Mouse (Mus musculus): Measurements from ENCODE around the gene Mrpl52.

The Mrpl52 gene

GRCm38 (mm10) chr14:54463108-54463958, 36.6 kb downstream of the Mrpl52 start:
- in situ Hi-C loops (cut with MboI; ENCODE audit: low sequenced_read_pairs) = no loop called here

DNA sequence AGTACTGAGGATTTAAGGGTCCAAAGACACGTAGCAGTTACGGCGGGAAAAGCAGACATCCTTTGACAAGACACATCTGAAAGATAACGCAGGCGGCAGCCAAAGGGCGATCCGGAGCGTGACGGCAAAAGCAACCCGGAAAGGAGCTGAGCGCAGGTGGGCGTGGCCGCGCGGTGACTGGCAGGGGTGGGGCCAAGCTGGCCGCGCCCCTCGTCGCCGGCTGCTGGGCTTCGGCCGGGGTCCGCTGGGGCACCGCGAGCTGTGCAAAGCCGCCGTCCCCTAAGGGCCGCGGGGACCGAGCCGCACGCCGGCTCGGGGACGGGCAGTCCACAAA, 37.2 kb downstream of the Mrpl52 start, which contains the start of gene Lrp10:
TSS of gene Lrp10 (plus strand) at position 179 of the 334 bp plus-strand sequence.
- in situ Hi-C loops (cut with MboI; ENCODE audit: low sequenced_read_pairs) = no loop called here

DNA sequence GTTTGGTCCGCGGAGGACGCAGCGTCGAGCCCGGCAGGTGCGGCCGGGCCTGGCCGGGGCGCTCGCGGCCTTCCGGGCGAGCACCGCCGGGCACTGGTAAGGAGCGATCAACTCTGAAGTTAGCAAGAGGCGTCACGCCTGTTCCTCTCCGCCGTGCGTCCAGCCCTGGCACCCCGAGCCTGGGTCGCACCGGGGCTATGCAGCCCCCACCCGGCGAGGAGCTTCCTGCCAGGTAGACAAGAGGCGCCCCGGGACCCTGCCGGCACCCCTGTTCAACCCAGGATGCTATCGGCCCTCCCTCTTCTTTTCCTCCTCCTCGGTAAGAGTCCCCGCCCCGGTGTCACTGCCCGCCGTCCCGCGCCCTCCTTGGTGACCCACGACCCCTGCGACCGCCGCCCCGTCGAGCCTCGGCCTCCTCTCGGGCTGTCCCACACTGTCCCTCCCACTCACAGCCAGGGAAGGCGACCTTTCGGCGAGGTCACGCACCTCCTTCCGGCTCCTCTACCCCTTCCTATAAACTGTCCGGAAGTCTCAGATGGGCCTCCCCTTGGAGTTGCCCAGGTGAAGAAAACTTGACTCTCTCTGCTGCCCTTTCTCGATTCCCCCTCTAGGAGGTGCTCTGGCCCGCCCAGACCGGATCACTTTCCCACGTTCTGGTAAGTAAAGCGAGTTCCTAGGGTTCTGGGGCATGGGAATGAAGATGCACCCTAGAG, 37.7 kb downstream of the Mrpl52 start:
- in situ Hi-C loops (cut with MboI; ENCODE audit: low sequenced_read_pairs) = no loop called here

- in situ Hi-C loops (cut with MboI; ENCODE audit: low sequenced_read_pairs) = no loop called here
Observed at GRCm38 (mm10) chr14:54471467-54471866, 44.8 kb downstream of the Mrpl52 start.

GRCm38 (mm10) chr14:54472671-54473070, 46.0 kb downstream of the Mrpl52 start:
- in situ Hi-C loops (cut with MboI; ENCODE audit: low sequenced_read_pairs) = no loop called here

DNA sequence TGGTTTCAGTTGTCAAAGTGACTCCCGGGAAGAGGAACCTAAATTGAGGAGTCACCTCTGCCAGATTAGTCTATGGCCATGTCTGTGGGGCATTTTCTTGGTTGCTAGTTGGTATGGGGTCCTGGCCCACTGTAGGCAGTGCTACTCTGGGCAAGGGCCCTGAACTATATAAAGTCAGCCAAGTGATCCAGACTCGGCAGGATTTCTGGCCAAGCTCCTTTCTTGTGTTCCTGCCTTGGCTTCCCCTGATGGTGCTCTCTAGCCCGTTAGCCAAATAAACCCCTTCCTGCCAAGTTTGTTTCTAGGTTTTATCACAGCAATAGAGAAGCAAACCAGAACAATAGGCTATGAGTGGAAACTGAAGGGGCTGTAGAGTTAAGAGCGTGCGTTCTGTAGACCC, 48.0 kb downstream of the Mrpl52 start:
- in situ Hi-C loops (cut with MboI; ENCODE audit: low sequenced_read_pairs) = no loop called here

DNA sequence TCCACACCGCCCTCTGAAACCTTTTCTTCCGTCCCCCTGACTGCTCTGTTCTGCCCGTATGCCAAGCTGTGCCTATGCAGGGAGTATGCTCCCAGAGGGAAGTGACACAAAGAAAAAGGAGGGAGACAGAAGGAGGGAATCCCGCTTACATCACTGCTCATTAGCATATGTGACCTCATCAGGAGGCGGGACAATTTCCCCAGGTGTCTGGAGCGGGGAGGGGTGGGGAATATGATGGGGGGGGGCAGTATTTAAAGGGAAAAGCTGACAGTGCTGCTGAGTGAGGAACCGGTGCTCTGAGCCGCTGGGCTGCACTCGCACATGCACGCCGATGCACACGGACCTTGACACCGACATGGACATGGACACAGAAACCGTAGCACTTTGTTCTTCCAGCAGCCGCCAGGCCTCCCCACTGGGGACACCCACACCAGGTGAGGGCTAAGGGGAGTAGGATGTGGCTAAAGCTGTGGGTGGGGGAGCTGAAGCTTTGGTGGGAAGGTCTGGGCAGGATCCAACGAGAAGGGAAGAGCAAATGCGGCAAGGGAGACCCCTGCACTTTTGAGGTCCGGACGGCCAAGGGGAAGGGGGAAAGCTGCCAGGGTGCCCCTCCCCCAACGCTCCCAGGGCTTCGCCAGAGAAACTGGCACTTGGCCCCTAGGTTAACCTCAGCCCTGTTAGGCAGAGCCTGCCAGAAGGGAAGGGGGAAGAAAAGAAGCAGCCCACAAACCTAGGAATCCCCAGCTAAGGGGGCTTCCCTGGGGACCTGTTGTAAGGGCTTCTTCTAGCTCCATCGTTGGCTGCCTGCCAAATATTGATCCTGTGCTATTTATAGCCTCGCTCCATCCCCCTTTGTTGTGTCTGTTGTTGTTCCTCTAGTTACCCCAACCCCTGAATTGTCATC, 49.5 kb downstream of the Mrpl52 start, which contains the start of gene Rem2:
TSS of gene Rem2 (plus strand) at position 160 of the 904 bp plus-strand sequence.
- in situ Hi-C loops (cut with MboI; ENCODE audit: low sequenced_read_pairs) = no loop called here

GRCm38 (mm10) chr14:54477172-54477909, 50.6 kb downstream of the Mrpl52 start:
- in situ Hi-C loops (cut with MboI; ENCODE audit: low sequenced_read_pairs) = no loop called here
